Mouse (Mus musculus): Measurements from ENCODE around the gene Zfp367. TPM values are rescaled to one million over a fixed set of nuclear protein-coding genes. Genes with fewer than 3 reads are reported as not detected.

The Zfp367 gene
- polyA plus RNA-seq, 1 experiment from 2014 or later: 3.8 TPM

DNA sequence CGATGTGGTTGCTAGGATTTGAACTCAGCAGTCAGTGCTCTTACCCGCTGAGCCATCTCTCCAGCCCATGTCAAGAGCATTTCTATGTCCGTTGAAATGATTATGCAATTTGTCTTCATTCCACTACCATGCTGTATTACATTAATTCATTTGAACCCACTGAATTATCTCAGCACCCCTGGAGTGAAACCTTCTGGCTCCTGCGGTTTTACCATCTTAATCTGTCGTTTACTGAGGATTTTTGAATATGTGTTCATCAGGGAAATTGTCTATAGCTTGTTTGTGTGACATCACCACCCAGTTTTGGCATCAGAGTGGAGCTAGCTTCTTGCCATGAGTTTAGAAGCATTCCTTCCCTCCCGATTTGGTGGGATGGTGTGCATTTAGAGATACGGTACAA lies 62.0 kb downstream of the Zfp367 start:
- H3K4me3 ChIP-seq (ENCODE audit: low read depth, low read length): no peak overlapping the region
- no peak overlapping the region for H3K9ac ChIP-seq (replicated peaks; ENCODE audit: low read depth, low read length)
- no peak overlapping the region for H3K27ac ChIP-seq (ENCODE audit: low read depth, low read length)
- no peak overlapping the region for H3K4me2 ChIP-seq (ENCODE audit: low read depth, low read length)
- H3K4me1 ChIP-seq (ENCODE audit: control insufficient read depth, insufficient read depth, low read length): no peaks in the 10 kb centered on the region
- ATAC-seq (ENCODE audit: low read depth): no peak
- H3K27me3 ChIP-seq (ENCODE audit: control insufficient read depth, insufficient read depth, low read length): no peaks in the 10 kb centered on the region
- WGBS: 62% methylated on average over 7 of the region's 7 CpGs
- no peaks in the 10 kb centered on the region for H3K9me3 ChIP-seq (ENCODE audit: control insufficient read depth, low read length)
- H3K36me3 ChIP-seq (ENCODE audit: control insufficient read depth, insufficient read depth, low read length): no peaks in the 10 kb centered on the region

DNA sequence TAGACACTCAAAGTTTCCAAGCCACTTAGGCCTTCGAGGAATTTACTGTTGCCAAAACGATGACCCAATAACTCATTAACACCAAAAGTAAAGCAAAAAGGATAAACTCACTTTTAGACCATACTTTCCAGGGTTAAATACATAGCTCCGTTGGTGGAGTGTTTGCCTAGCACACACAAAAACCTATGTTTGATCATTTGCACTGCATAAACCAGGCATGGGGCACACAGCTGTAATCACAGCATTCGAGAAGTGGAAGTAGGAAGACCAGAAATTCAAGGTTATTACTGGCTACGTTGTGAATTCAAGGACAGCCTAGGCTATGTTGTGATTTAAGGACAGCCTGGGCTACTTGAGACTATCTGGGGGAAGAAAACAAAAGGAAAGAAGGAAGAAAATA lies 62.7 kb downstream of the Zfp367 start:
- H3K9ac ChIP-seq (replicated peaks; ENCODE audit: low read depth, low read length): no peak overlapping the region
- no peak for ATAC-seq (ENCODE audit: low read depth)
- no peaks in the 10 kb centered on the region for H3K4me1 ChIP-seq (ENCODE audit: control insufficient read depth, insufficient read depth, low read length)
- no peak overlapping the region for H3K27ac ChIP-seq (ENCODE audit: low read depth, low read length)
- no peaks in the 10 kb centered on the region for H3K27me3 ChIP-seq (ENCODE audit: control insufficient read depth, insufficient read depth, low read length)
- no peaks in the 10 kb centered on the region for H3K36me3 ChIP-seq (ENCODE audit: control insufficient read depth, insufficient read depth, low read length)
- no peaks in the 10 kb centered on the region for H3K9me3 ChIP-seq (ENCODE audit: control insufficient read depth, low read length)
- 87% methylated on average over 5 of the region's 5 CpGs for WGBS
- no peak overlapping the region for H3K4me2 ChIP-seq (ENCODE audit: low read depth, low read length)
- H3K4me3 ChIP-seq (ENCODE audit: low read depth, low read length): no peak overlapping the region

DNA sequence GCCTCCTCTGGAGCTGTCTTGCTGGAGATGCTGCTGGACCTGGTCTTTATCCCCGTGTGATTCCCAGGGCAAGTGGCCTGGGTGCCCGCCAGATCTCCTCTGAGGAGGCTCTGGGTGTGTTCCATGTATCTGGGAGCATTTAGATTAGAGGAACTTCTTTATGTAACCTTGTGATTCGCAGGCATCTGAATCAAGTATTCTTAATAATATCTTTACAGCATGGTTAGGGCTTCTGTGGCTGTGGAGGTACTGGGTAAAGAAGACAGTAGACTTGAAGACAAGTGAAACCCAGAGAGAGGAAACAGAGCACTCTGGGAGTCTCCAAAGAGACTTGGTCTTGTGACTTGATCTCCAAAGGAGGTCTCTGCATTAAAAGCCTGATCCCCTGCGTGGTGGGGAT lies 63.9 kb downstream of the Zfp367 start, which contains the start of gene Hsd17b3:
TSS of gene Hsd17b3 (minus strand) at position 101 of the 400 bp plus-strand sequence.
- no peak within 1 kb of the TSS for H3K4me2 ChIP-seq (ENCODE audit: low read depth, low read length)
- ATAC-seq (ENCODE audit: low read depth): no peak

DNA sequence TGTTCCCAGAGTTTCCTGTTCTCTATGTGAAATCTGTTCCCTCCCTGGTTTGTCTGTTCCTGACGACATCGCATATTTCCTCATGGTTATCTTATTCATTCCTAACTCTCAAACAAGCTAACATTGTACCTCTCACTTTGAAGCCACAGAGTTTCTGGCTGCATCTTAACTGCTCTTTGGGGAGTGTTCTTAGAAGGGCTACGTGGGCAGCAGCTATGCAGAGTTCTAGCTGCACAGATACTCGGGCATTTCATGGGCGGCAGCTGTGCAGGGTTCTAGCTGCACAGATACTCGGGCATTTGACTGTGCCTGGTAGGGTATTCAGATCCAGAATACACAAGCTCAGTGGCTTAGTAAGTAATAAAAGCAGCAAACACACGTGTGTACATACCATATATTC lies 64.9 kb downstream of the Zfp367 start:
- WGBS: 83% methylated on average over 7 of the region's 7 CpGs

More for the DNA sequence above, 63.9 kb downstream of the Zfp367 start, which contains the start of gene Hsd17b3:
- WGBS: 76% methylated on average over 4 of the region's 4 CpGs
- Histone ChIP-seq H3K4me1 (ENCODE audit: control insufficient read depth, insufficient read depth, low read length) (no peaks in the 10 kb centered on the region), H3K9me3 (ENCODE audit: control insufficient read depth, low read length) (no peaks in the 10 kb centered on the region), H3K36me3 (ENCODE audit: control insufficient read depth, insufficient read depth, low read length) (no peaks in the 10 kb centered on the region), H3K4me3 (ENCODE audit: low read depth, low read length) (no peak within 1 kb of the TSS), H3K27ac (ENCODE audit: low read depth, low read length) (no peak within 1 kb of the TSS), H3K9ac (replicated peaks; ENCODE audit: low read depth, low read length) (no peak within 1 kb of the TSS), H3K27me3 (ENCODE audit: control insufficient read depth, insufficient read depth, low read length) (no peaks in the 10 kb centered on the region)

DNA sequence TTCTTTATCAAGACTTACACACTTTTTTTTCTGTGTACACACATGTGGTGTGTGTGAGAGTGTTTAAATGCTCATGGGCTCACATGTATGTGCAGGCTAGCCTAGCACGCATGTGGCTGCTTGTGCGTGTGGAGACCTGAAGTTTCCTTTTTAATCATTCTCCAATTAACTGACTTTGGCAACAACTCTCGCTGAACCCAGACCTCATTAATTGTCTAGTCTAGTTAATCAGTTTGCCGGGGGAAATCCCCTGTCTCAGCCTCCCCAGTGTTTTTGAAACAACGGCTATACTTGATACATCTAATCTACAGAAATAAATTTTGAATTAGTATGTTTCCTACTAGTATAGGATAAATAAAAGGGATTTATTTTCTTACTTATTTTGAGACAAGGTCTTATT lies 67.0 kb downstream of the Zfp367 start:
- 87% methylated on average over 5 of the region's 5 CpGs for WGBS
- H3K9ac ChIP-seq (replicated peaks; ENCODE audit: low read depth, low read length): no peak overlapping the region
- no peak for ATAC-seq (ENCODE audit: low read depth)
- no peaks in the 10 kb centered on the region for H3K27me3 ChIP-seq (ENCODE audit: control insufficient read depth, insufficient read depth, low read length)
- no peak overlapping the region for H3K4me2 ChIP-seq (ENCODE audit: low read depth, low read length)
- H3K36me3 ChIP-seq (ENCODE audit: control insufficient read depth, insufficient read depth, low read length): no peaks in the 10 kb centered on the region
- H3K27ac ChIP-seq (ENCODE audit: low read depth, low read length): no peak overlapping the region
- no peaks in the 10 kb centered on the region for H3K9me3 ChIP-seq (ENCODE audit: control insufficient read depth, low read length)
- 0 out of 2 replicates have a peak, but pooled peaks cover 7% of the 10 kb centered on the region for H3K4me1 ChIP-seq (ENCODE audit: control insufficient read depth, insufficient read depth, low read length)
- H3K4me3 ChIP-seq (ENCODE audit: low read depth, low read length): no peak overlapping the region

More for the DNA sequence above, 64.9 kb downstream of the Zfp367 start:
- Histone ChIP-seq H3K9me3 (ENCODE audit: control insufficient read depth, low read length) (no peaks in the 10 kb centered on the region), H3K4me1 (ENCODE audit: control insufficient read depth, insufficient read depth, low read length) (no peaks in the 10 kb centered on the region), H3K4me2 (ENCODE audit: low read depth, low read length) (no peak overlapping the region), H3K27ac (ENCODE audit: low read depth, low read length) (no peak overlapping the region), H3K27me3 (ENCODE audit: control insufficient read depth, insufficient read depth, low read length) (no peaks in the 10 kb centered on the region), H3K36me3 (ENCODE audit: control insufficient read depth, insufficient read depth, low read length) (no peaks in the 10 kb centered on the region), H3K9ac (replicated peaks; ENCODE audit: low read depth, low read length) (no peak overlapping the region), H3K4me3 (ENCODE audit: low read depth, low read length) (no peak overlapping the region)
- no peak for ATAC-seq (ENCODE audit: low read depth)

DNA sequence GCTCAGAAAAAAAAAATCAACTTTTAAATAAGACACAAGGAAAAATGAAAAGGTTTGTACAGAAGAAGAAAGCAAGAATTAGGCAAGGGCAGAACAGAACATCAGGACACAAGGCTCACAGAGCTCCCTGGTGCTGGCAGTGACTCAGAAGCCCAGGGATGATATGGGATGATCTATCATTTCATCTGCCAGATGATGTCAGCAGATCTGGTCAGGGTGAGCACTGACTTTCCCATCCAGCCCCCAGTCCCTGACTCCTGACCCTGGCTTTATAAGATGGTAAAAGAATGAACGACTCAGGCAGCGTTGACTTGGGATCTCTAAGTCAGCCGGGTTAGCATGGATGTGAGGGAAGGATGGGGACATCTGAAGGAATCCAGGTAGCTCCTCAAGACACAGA lies 69.7 kb downstream of the Zfp367 start:
- no peak for ATAC-seq (ENCODE audit: low read depth)
- H3K27me3 ChIP-seq (ENCODE audit: control insufficient read depth, insufficient read depth, low read length): no peaks in the 10 kb centered on the region
- 91% methylated on average over 3 of the region's 3 CpGs for WGBS
- no peak overlapping the region for H3K27ac ChIP-seq (ENCODE audit: low read depth, low read length)
- H3K9me3 ChIP-seq (ENCODE audit: control insufficient read depth, low read length): no peaks in the 10 kb centered on the region
- no peak overlapping the region for H3K9ac ChIP-seq (replicated peaks; ENCODE audit: low read depth, low read length)
- H3K36me3 ChIP-seq (ENCODE audit: control insufficient read depth, insufficient read depth, low read length): no peaks in the 10 kb centered on the region
- H3K4me1 ChIP-seq (ENCODE audit: control insufficient read depth, insufficient read depth, low read length): 0 out of 2 replicates have a peak, but pooled peaks cover 9% of the 10 kb centered on the region
- H3K4me2 ChIP-seq (ENCODE audit: low read depth, low read length): no peak overlapping the region
- H3K4me3 ChIP-seq (ENCODE audit: low read depth, low read length): no peak overlapping the region

Other genes with a start within 250 kb of the Zfp367 start
- not detected in 2 replicates for gene Hsd17b3, start 64.0 kb downstream of the Zfp367 start, polyA plus RNA-seq (2014; fragmentation: Nextera tagmentation; extraction: Ambion mirVana)
- 0.92 and 1.6 TPM in 2 replicates for gene Slc35d2, start 23.8 kb downstream of the Zfp367 start, polyA plus RNA-seq (2014; fragmentation: Nextera tagmentation; extraction: Ambion mirVana)
- gene Habp4, start 8.6 kb upstream of the Zfp367 start, polyA plus RNA-seq (2014; fragmentation: Nextera tagmentation; extraction: Ambion mirVana): 54.5 and 55.8 TPM in 2 replicates
- gene Cdc14b, start 122.1 kb upstream of the Zfp367 start, polyA plus RNA-seq (2014; fragmentation: Nextera tagmentation; extraction: Ambion mirVana): 3.5 and 4.0 TPM in 2 replicates
- 11.8 and 15.0 TPM in 2 replicates for gene Aaed1, start 159.5 kb upstream of the Zfp367 start, polyA plus RNA-seq (2014; fragmentation: Nextera tagmentation; extraction: Ambion mirVana)
- gene Ctsl, start 217.7 kb upstream of the Zfp367 start, polyA plus RNA-seq (2014; fragmentation: Nextera tagmentation; extraction: Ambion mirVana): 133 and 173 TPM in 2 replicates

All from neural tube, embryonic 14.5 days (tissue).